Mouse (Mus musculus): ENCODE results near the gene Olfr768. TPM values are rescaled to one million over a fixed set of nuclear protein-coding genes. Genes with fewer than 3 reads are reported as not detected.

The Olfr768 gene
- polyA plus RNA-seq (2017; shearing (Covaris generic)), result not detected

GRCm38 (mm10) chr10:129099275-129099674, at the start of gene Olfr768:
Gene Olfr768, minus strand, starts transcription at chr10:129099375.

GRCm38 (mm10) chr10:129138898-129139297, 39.7 kb upstream of the Olfr768 start, which contains the start of gene Olfr770:
Gene Olfr770, minus strand, starts transcription at chr10:129138998.

GRCm38 (mm10) chr10:129117761-129118160, 18.6 kb upstream of the Olfr768 start, which contains the start of gene Olfr769:
Gene Olfr769, minus strand, starts transcription at chr10:129117861.

GRCm38 (mm10) chr10:129082810-129083209, 16.4 kb downstream of the Olfr768 start, which contains the start of gene Olfr767:
Gene Olfr767, minus strand, starts transcription at chr10:129082910.

GRCm38 (mm10) chr10:129068877-129069276, 30.3 kb downstream of the Olfr768 start, which contains the start of gene Olfr766-ps1:
Gene Olfr766-ps1, minus strand, starts transcription at chr10:129068977.

GRCm38 (mm10) chr10:129049898-129050297, 49.3 kb downstream of the Olfr768 start, which contains the start of gene Olfr765:
Gene Olfr765, minus strand, starts transcription at chr10:129049998.

Other genes starting within 250 kb of the Olfr768 start
- gene Gdf11, start 207.7 kb downstream of the Olfr768 start, polyA plus RNA-seq (2017; shearing (Covaris generic)), result 1.2 TPM
- gene Cd63, start 198.4 kb downstream of the Olfr768 start, polyA plus RNA-seq (2017; shearing (Covaris generic)), result not detected
- gene Rdh5, start 176.5 kb downstream of the Olfr768 start, polyA plus RNA-seq (2017; shearing (Covaris generic)), result 8.4 TPM
- gene Bloc1s1, start 175.3 kb downstream of the Olfr768 start, polyA plus RNA-seq (2017; shearing (Covaris generic)), result 85.2 TPM
- 8.8 TPM for gene Itga7, start 165.6 kb downstream of the Olfr768 start, polyA plus RNA-seq (2017; shearing (Covaris generic))
- gene Mettl7b, start 138.4 kb downstream of the Olfr768 start, polyA plus RNA-seq (2017; shearing (Covaris generic)), result not detected
- 0.12 TPM for gene Olfr9, start 109.9 kb downstream of the Olfr768 start, polyA plus RNA-seq (2017; shearing (Covaris generic))
- gene Olfr763, start 88.6 kb downstream of the Olfr768 start, polyA plus RNA-seq (2017; shearing (Covaris generic)), result not detected
- not detected for gene Olfr764-ps1, start 59.5 kb downstream of the Olfr768 start, polyA plus RNA-seq (2017; shearing (Covaris generic))
- gene Olfr765, start 49.4 kb downstream of the Olfr768 start, polyA plus RNA-seq (2017; shearing (Covaris generic)), result not detected
- not detected for gene Olfr766-ps1, start 30.4 kb downstream of the Olfr768 start, polyA plus RNA-seq (2017; shearing (Covaris generic))
- not detected for gene Olfr767, start 16.5 kb downstream of the Olfr768 start, polyA plus RNA-seq (2017; shearing (Covaris generic))
- gene Olfr769, start 18.5 kb upstream of the Olfr768 start, polyA plus RNA-seq (2017; shearing (Covaris generic)), result not detected
- gene Olfr770, start 39.6 kb upstream of the Olfr768 start, polyA plus RNA-seq (2017; shearing (Covaris generic)), result not detected
- gene Olfr771, start 65.4 kb upstream of the Olfr768 start, polyA plus RNA-seq (2017; shearing (Covaris generic)), result not detected
- gene Olfr772, start 78.5 kb upstream of the Olfr768 start, polyA plus RNA-seq (2017; shearing (Covaris generic)), result not detected
- not detected for gene Olfr773, start 88.0 kb upstream of the Olfr768 start, polyA plus RNA-seq (2017; shearing (Covaris generic))
- gene Olfr774, start 136.8 kb upstream of the Olfr768 start, polyA plus RNA-seq (2017; shearing (Covaris generic)), result not detected
- gene Olfr775, start 149.0 kb upstream of the Olfr768 start, polyA plus RNA-seq (2017; shearing (Covaris generic)), result not detected
- not detected for gene Olfr776, start 159.8 kb upstream of the Olfr768 start, polyA plus RNA-seq (2017; shearing (Covaris generic))
- not detected for gene Olfr777, start 172.1 kb upstream of the Olfr768 start, polyA plus RNA-seq (2017; shearing (Covaris generic))
- gene Olfr780, start 218.7 kb upstream of the Olfr768 start, polyA plus RNA-seq (2017; shearing (Covaris generic)), result not detected
- not detected for gene Olfr781, start 229.5 kb upstream of the Olfr768 start, polyA plus RNA-seq (2017; shearing (Covaris generic))
- gene Olfr782, start 249.5 kb upstream of the Olfr768 start, polyA plus RNA-seq (2017; shearing (Covaris generic)), result not detected

Measured in naive thymus-derived CD4-positive, alpha-beta T cell, adult 5 months (primary cell).